Mouse (Mus musculus): ENCODE measurements around the gene Bhlhe41. TPM values are rescaled to one million over a fixed set of nuclear protein-coding genes. Genes with fewer than 3 reads are reported as not detected.
A peak's percentile ranks its signal among the peaks of the same experiment; 100 is the strongest.

Bhlhe41 gene
- total and polyA plus RNA-seq, 3 experiments: 4.7 to 32.3 (median 10.4) TPM

- no peaks in the 10 kb centered on the region for H3K4me1 ChIP-seq (ENCODE audit: control insufficient read depth, insufficient read depth, low read length)
- no peak for TF ChIP-seq POLR2A (IDR thresholded peaks at IDR 0.05; ENCODE audit: insufficient read depth, low read depth, low read length)
- TF ChIP-seq EP300 (IDR thresholded peaks at IDR 0.05; ENCODE audit: insufficient read depth, low read depth, low read length): no peak
- no peak for TF ChIP-seq CTCF (IDR thresholded peaks at IDR 0.05)
- no peaks in the 10 kb centered on the region for H3K27me3 ChIP-seq (ENCODE audit: control insufficient read depth, insufficient read depth, low read length)
- intact Hi-C loops (cut with DNase I): no loop called here
- no peak for DNase-seq
- no peak overlapping the region for H3K9ac ChIP-seq (ENCODE audit: low read depth, low read length)
- no peaks in the 10 kb centered on the region for H3K79me2 ChIP-seq (replicated peaks; ENCODE audit: control insufficient read depth, insufficient read depth, low read length)
- WGBS: 76% methylated on average over 5 of the region's 5 CpGs
- no peak overlapping the region for H3K27ac ChIP-seq
- no peaks in the 10 kb centered on the region for H3K36me3 ChIP-seq (ENCODE audit: control insufficient read depth, insufficient read depth, low read length)
- no peak overlapping the region for H3K4me3 ChIP-seq
These were observed 39.3 kb upstream of the Bhlhe41 start for GRCm38 (mm10) chr6:145904616-145905015.

- TF ChIP-seq CTCF (IDR thresholded peaks at IDR 0.05) (no peak), POLR2A (IDR thresholded peaks at IDR 0.05; ENCODE audit: insufficient read depth, low read depth, low read length) (no peak), EP300 (IDR thresholded peaks at IDR 0.05; ENCODE audit: insufficient read depth, low read depth, low read length) (no peak)
- Histone ChIP-seq H3K4me3 (no peak overlapping the region), H3K79me2 (replicated peaks; ENCODE audit: control insufficient read depth, insufficient read depth, low read length) (no peaks in the 10 kb centered on the region), H3K36me3 (ENCODE audit: control insufficient read depth, insufficient read depth, low read length) (no peaks in the 10 kb centered on the region), H3K9ac (ENCODE audit: low read depth, low read length) (no peak overlapping the region), H3K27ac (no peak overlapping the region), H3K27me3 (ENCODE audit: control insufficient read depth, insufficient read depth, low read length) (no peaks in the 10 kb centered on the region), H3K4me1 (ENCODE audit: control insufficient read depth, insufficient read depth, low read length) (no peaks in the 10 kb centered on the region)
- 95% methylated on average over 5 of the region's 5 CpGs for WGBS
- DNase-seq: no peak
- intact Hi-C loops (cut with DNase I): no loop called here
These were observed 38.8 kb upstream of the Bhlhe41 start for GRCm38 (mm10) chr6:145904169-145904568.

GRCm38 (mm10) chr6:145894669-145895342 is 29.4 kb upstream of the Bhlhe41 start:
- H3K4me3 ChIP-seq: no peak overlapping the region
- no peak overlapping the region for H3K9ac ChIP-seq (ENCODE audit: low read depth, low read length)
- H3K36me3 ChIP-seq (ENCODE audit: control insufficient read depth, insufficient read depth, low read length): no peaks in the 10 kb centered on the region
- no peaks in the 10 kb centered on the region for H3K4me1 ChIP-seq (ENCODE audit: control insufficient read depth, insufficient read depth, low read length)
- 66% methylated on average over 8 of the region's 8 CpGs for WGBS
- no peak for DNase-seq
- H3K27ac ChIP-seq: no peak overlapping the region
- intact Hi-C loops (cut with DNase I): no loop called here
- no peaks in the 10 kb centered on the region for H3K79me2 ChIP-seq (replicated peaks; ENCODE audit: control insufficient read depth, insufficient read depth, low read length)
- TF ChIP-seq POLR2A (IDR thresholded peaks at IDR 0.05; ENCODE audit: insufficient read depth, low read depth, low read length) (no peak), CTCF (IDR thresholded peaks at IDR 0.05) (no peak), EP300 (IDR thresholded peaks at IDR 0.05; ENCODE audit: insufficient read depth, low read depth, low read length) (no peak)
- H3K27me3 ChIP-seq (ENCODE audit: control insufficient read depth, insufficient read depth, low read length): no peaks in the 10 kb centered on the region

- no peak overlapping the region for H3K27ac ChIP-seq
- H3K9ac ChIP-seq (ENCODE audit: low read depth, low read length): no peak overlapping the region
- no peak for TF ChIP-seq EP300 (IDR thresholded peaks at IDR 0.05; ENCODE audit: insufficient read depth, low read depth, low read length)
- no peak for TF ChIP-seq POLR2A (IDR thresholded peaks at IDR 0.05; ENCODE audit: insufficient read depth, low read depth, low read length)
- peak in 1 of 2 experiments; percentile 14 for DNase-seq
- no peaks in the 10 kb centered on the region for H3K36me3 ChIP-seq (ENCODE audit: control insufficient read depth, insufficient read depth, low read length)
- H3K4me1 ChIP-seq (ENCODE audit: control insufficient read depth, insufficient read depth, low read length): no peaks in the 10 kb centered on the region
- 78% methylated on average over 13 of the region's 13 CpGs for WGBS
- intact Hi-C loops (cut with DNase I): no loop called here
- no peaks in the 10 kb centered on the region for H3K79me2 ChIP-seq (replicated peaks; ENCODE audit: control insufficient read depth, insufficient read depth, low read length)
- no peak overlapping the region for H3K4me3 ChIP-seq
- H3K27me3 ChIP-seq (ENCODE audit: control insufficient read depth, insufficient read depth, low read length): no peaks in the 10 kb centered on the region
These were observed 28.1 kb upstream of the Bhlhe41 start for GRCm38 (mm10) chr6:145893366-145894021.

- DNase-seq: no peak
- TF ChIP-seq CTCF (IDR thresholded peaks at IDR 0.05) (no peak), POLR2A (IDR thresholded peaks at IDR 0.05; ENCODE audit: insufficient read depth, low read depth, low read length) (no peak), EP300 (IDR thresholded peaks at IDR 0.05; ENCODE audit: insufficient read depth, low read depth, low read length) (no peak)
- Histone ChIP-seq H3K79me2 (replicated peaks; ENCODE audit: control insufficient read depth, insufficient read depth, low read length) (no peaks in the 10 kb centered on the region), H3K4me3 (no peak overlapping the region), H3K9ac (ENCODE audit: low read depth, low read length) (no peak overlapping the region), H3K27me3 (ENCODE audit: control insufficient read depth, insufficient read depth, low read length) (no peaks in the 10 kb centered on the region), H3K36me3 (ENCODE audit: control insufficient read depth, insufficient read depth, low read length) (no peaks in the 10 kb centered on the region), H3K4me1 (ENCODE audit: control insufficient read depth, insufficient read depth, low read length) (no peaks in the 10 kb centered on the region), H3K27ac (no peak overlapping the region)
- 92% methylated on average over 20 of the region's 20 CpGs for WGBS
- intact Hi-C loops (cut with DNase I): no loop called here
These were observed 27.3 kb upstream of the Bhlhe41 start for GRCm38 (mm10) chr6:145892381-145893265.

Data from heart, adult 2 months (tissue).